Mouse (Mus musculus): Measurements from ENCODE around the gene Itga3. TPM values are rescaled to one million over a fixed set of nuclear protein-coding genes. Genes with fewer than 3 reads are reported as not detected.

The Itga3 gene
- total RNA-seq, 2 experiments from 2014 or later, result 8.6 to 10.1 TPM

- no peak for DNase-seq
These were observed 72.3 kb downstream of the Itga3 start for GRCm38 (mm10) chr11:95004136-95004936.

- no peak for DNase-seq
These were observed 73.9 kb downstream of the Itga3 start for GRCm38 (mm10) chr11:95002705-95003104.

GRCm38 (mm10) chr11:95001584-95002347 is 74.8 kb downstream of the Itga3 start:
- DNase-seq, result no peak

GRCm38 (mm10) chr11:95001058-95001457 is 75.5 kb downstream of the Itga3 start:
- peak; percentile 75 to 85 for DNase-seq

GRCm38 (mm10) chr11:95000548-95000947 is 76.1 kb downstream of the Itga3 start:
- peak in 1 of 2 experiments; percentile 74 for DNase-seq

GRCm38 (mm10) chr11:95000128-95000527 is 76.5 kb downstream of the Itga3 start:
- no peak for DNase-seq

GRCm38 (mm10) chr11:94998041-94998531 is 78.5 kb downstream of the Itga3 start:
- DNase-seq, result peak; percentile 65 to 75

- DNase-seq, result peak in 1 of 2 experiments; percentile 54
These were observed 79.0 kb downstream of the Itga3 start for GRCm38 (mm10) chr11:94997596-94997995.

GRCm38 (mm10) chr11:94996984-94997383 is 79.6 kb downstream of the Itga3 start:
- no peak for DNase-seq

- no peak for DNase-seq
These were observed 80.5 kb downstream of the Itga3 start for GRCm38 (mm10) chr11:94996101-94996500.

- no peak for DNase-seq
These were observed 81.4 kb downstream of the Itga3 start for GRCm38 (mm10) chr11:94994947-94995772.

Other genes starting within 250 kb of the Itga3 start
- 10 to 100 TPM; 43.0 to 53.3 TPM for gene Col1a1, start 140.6 kb downstream of the Itga3 start, total RNA-seq (2021)
- gene Hils1, start 109.2 kb downstream of the Itga3 start, total RNA-seq (2021), result not detected
- 100 to 1,000 TPM; 182 to 184 TPM for gene Sgca, start 100.5 kb downstream of the Itga3 start, total RNA-seq (2021)
- 10 to 100 TPM; 44.8 to 47.2 TPM for gene Ppp1r9b, start 85.8 kb downstream of the Itga3 start, total RNA-seq (2021)
- 1 to 10 TPM; 1.1 to 1.9 TPM for gene Samd14, start 66.9 kb downstream of the Itga3 start, total RNA-seq (2021)
- 100 to 1,000 TPM; 421 to 452 TPM for gene Pdk2, start 35.4 kb downstream of the Itga3 start, total RNA-seq (2021)
- gene Dlx3, start 43.3 kb upstream of the Itga3 start, total RNA-seq (2021), result not detected
- under 1 TPM in 1 of 2 experiments, not detected in 1; 0.18 TPM for gene Dlx4, start 69.5 kb upstream of the Itga3 start, total RNA-seq (2021)
- not detected for gene Tac4, start 184.7 kb upstream of the Itga3 start, total RNA-seq (2021)
- 10 to 100 TPM; 25.7 to 30.8 TPM for gene Kat7, start 233.4 kb upstream of the Itga3 start, total RNA-seq (2021)